Mouse (Mus musculus): ENCODE measurements around the gene Nbeal2. TPM values are rescaled to one million over a fixed set of nuclear protein-coding genes. Genes with fewer than 3 reads are reported as not detected.

The Nbeal2 gene
- total and polyA plus RNA-seq, 3 experiments: 3.2 to 19.7 (median 8.4) TPM

GRCm38 (mm10) chr9:110654726-110655650 lies 1.0 kb upstream of the Nbeal2 start:
- Histone ChIP-seq H3K4me3 (replicated peaks in 1 of 3; ENCODE audit: low read depth in 2 of 3, low read length in 2 of 3, poor library complexity in 1 of 3) (peak overlapping the region in 1 of 3 experiments; percentile 79), H3K9ac (ENCODE audit: insufficient read depth, low read depth) (peak overlapping the region; percentile 26; the same call in 1 of the 2 replicates), H3K79me2 (replicated peaks; ENCODE audit: control insufficient read depth, extremely low read depth, insufficient read depth, poor library complexity, severe bottlenecking) (peaks cover 18% of the 10 kb centered on the region), H3K9me3 (replicated peaks; ENCODE audit: low read length) (no peaks in the 10 kb centered on the region), H3K27ac (ENCODE audit: insufficient read depth, low read depth) (no peak overlapping the region), H3K27me3 (replicated peaks) (no peaks in the 10 kb centered on the region), H3K36me3 (replicated peaks in 1 of 2; ENCODE audit: control insufficient read depth in 1 of 2, insufficient read depth in 1 of 2, low read length in 1 of 2) (peaks cover 0 to 16% of the 10 kb centered on the region in 2 experiments), H3K4me2 (ENCODE audit: insufficient read depth, low read depth, poor library complexity, severe bottlenecking) (peak overlapping the region; percentile 69), H3K4me1 (ENCODE audit: control insufficient read depth in 1 of 2, insufficient read depth in 2 of 2) (peaks cover 23 to 70% of the 10 kb centered on the region in 2 experiments)
- dilution Hi-C loops (cut with MboI; ENCODE audit: extremely low pct_ligation_motif_present, extremely low pct_unique_long_range_greater_than_20kb, low sequenced_read_pairs): no loop called here
- in situ Hi-C loops (cut with MboI; ENCODE audit: low pct_ligation_motif_present, low pct_unique_long_range_greater_than_20kb, low sequenced_read_pairs): no loop called here
- TF ChIP-seq EP300 (IDR thresholded peaks at IDR 0.05; ENCODE audit: low read length) (no peak), MEF2A (IDR thresholded peaks at IDR 0.05; ENCODE audit: borderline replicate concordance, low read depth, low read length) (no peak), ETS1 (conservative IDR thresholded peaks at IDR 0.05; ENCODE audit: low read depth, low read length) (no peak), ZKSCAN1 (IDR thresholded peaks at IDR 0.05; ENCODE audit: borderline replicate concordance, low read depth, low read length) (no peak), MYC (IDR thresholded peaks at IDR 0.05; ENCODE audit: low read depth, low read length) (no peak), POLR2A (IDR thresholded peaks at IDR 0.05; ENCODE audit: low read depth, low read length) (no peak), GABPA (IDR thresholded peaks at IDR 0.05; ENCODE audit: insufficient replicate concordance, low read depth, low read length) (no peak), NELFE (IDR thresholded peaks at IDR 0.05; ENCODE audit: low read depth, low read length) (no peak), UBTF (IDR thresholded peaks at IDR 0.05; ENCODE audit: low read depth, low read length) (no peak), CHD1 (IDR thresholded peaks at IDR 0.05; ENCODE audit: low read depth, low read length) (no peak), HCFC1 (IDR thresholded peaks at IDR 0.05; ENCODE audit: low read depth, low read length) (no peak), CTCF (conservative IDR thresholded peaks at IDR 0.05 in 1 of 2, IDR thresholded peaks at IDR 0.05 in 1 of 2; ENCODE audit: low read depth in 2 of 2, low read length in 2 of 2) (no peak), CHD2 (IDR thresholded peaks at IDR 0.05; ENCODE audit: low read length) (no peak), RCOR1 (conservative IDR thresholded peaks at IDR 0.05; ENCODE audit: low read depth, low read length) (no peak), JUN (IDR thresholded peaks at IDR 0.05; ENCODE audit: insufficient read depth, low read depth, low read length) (no peak), ZMIZ1 (IDR thresholded peaks at IDR 0.05; ENCODE audit: low read depth, low read length) (no peak), TCF12 (IDR thresholded peaks at IDR 0.05; ENCODE audit: low read depth, low read length) (no peak)
- DNase-seq (ENCODE audit: extremely low read depth): no peak

GRCm38 (mm10) chr9:110652963-110653654 lies 852 bp downstream of the Nbeal2 start:
- no peak for DNase-seq (ENCODE audit: extremely low read depth)
- H3K9ac ChIP-seq (ENCODE audit: insufficient read depth, low read depth): peak overlapping the region; percentile 58
- H3K9me3 ChIP-seq (replicated peaks; ENCODE audit: low read length): no peaks in the 10 kb centered on the region
- 0 out of 2 replicates have a peak overlapping the region, but pooled peaks have one; percentile 13 for H3K27ac ChIP-seq (ENCODE audit: insufficient read depth, low read depth)
- H3K36me3 ChIP-seq (replicated peaks in 1 of 2; ENCODE audit: control insufficient read depth in 1 of 2, insufficient read depth in 1 of 2, low read length in 1 of 2): peaks cover 0 to 13% of the 10 kb centered on the region in 2 experiments
- H3K79me2 ChIP-seq (replicated peaks; ENCODE audit: control insufficient read depth, extremely low read depth, insufficient read depth, poor library complexity, severe bottlenecking): peaks cover 4% of the 10 kb centered on the region; the same call in 1 of the 2 replicates
- peak overlapping the region; percentile 73 to 88 (median 79) for H3K4me3 ChIP-seq (replicated peaks in 1 of 3; ENCODE audit: low read depth in 2 of 3, low read length in 2 of 3, poor library complexity in 1 of 3)
- TF ChIP-seq CHD1 (IDR thresholded peaks at IDR 0.05; ENCODE audit: low read depth, low read length) (no peak), ZKSCAN1 (IDR thresholded peaks at IDR 0.05; ENCODE audit: borderline replicate concordance, low read depth, low read length) (no peak), EP300 (IDR thresholded peaks at IDR 0.05; ENCODE audit: low read length) (no peak)
- in situ Hi-C loops (cut with MboI; ENCODE audit: low pct_ligation_motif_present, low pct_unique_long_range_greater_than_20kb, low sequenced_read_pairs) (no loop called here), dilution Hi-C loops (cut with MboI; ENCODE audit: extremely low pct_ligation_motif_present, extremely low pct_unique_long_range_greater_than_20kb, low sequenced_read_pairs) (no loop called here)
- peak overlapping the region; percentile 67 for H3K4me2 ChIP-seq (ENCODE audit: insufficient read depth, low read depth, poor library complexity, severe bottlenecking)
- no peaks in the 10 kb centered on the region for H3K27me3 ChIP-seq (replicated peaks)
- H3K4me1 ChIP-seq (ENCODE audit: control insufficient read depth in 1 of 2, insufficient read depth in 2 of 2): peaks cover 16 to 55% of the 10 kb centered on the region in 2 experiments
